Comparison of ENCODE assay signal across 24 mouse cellular contexts in genomic region chr10:114913971-114914370, GRCm38 (mm10).
DNase-seq lines count a peak whose midpoint lies in the region; ATAC-seq and TF ChIP-seq lines count a peak whose summit lies in the region.
"Had no signal": no experiment of that assay in that cellular context is flagged by ENCODE, and none has a peak within 500 bp of the region (broad histone marks: within the 10 kb centered on the region; RNA-seq: fewer than 3 reads in every experiment).

No protein-coding gene starts in this region.

- H3K4me2 ChIP-seq in midbrain, postnatal 0 days (ENCODE audit: low read depth, low read length, poor library complexity, severe bottlenecking), result no peak overlapping the region
- no peak overlapping the region for H3K4me2 ChIP-seq in midbrain, embryonic 16.5 days (ENCODE audit: low read length)
- H3K4me2 ChIP-seq in kidney, embryonic 15.5 days, result no peak overlapping the region
- H3K4me2 ChIP-seq: embryonic facial prominence, embryonic 13.5 days; forebrain, embryonic 13.5 days; heart, embryonic 15.5 days; liver, embryonic 15.5 days had no signal

- no peak overlapping the region for H3K9ac ChIP-seq in midbrain, postnatal 0 days (replicated peaks; ENCODE audit: low read length, poor library complexity, severe bottlenecking)
- H3K9ac ChIP-seq in midbrain, embryonic 16.5 days (ENCODE audit: low read depth, low read length), result no peak overlapping the region
- no peak overlapping the region for H3K9ac ChIP-seq in kidney, embryonic 15.5 days
- H3K9ac ChIP-seq: embryonic facial prominence, embryonic 13.5 days; forebrain, embryonic 13.5 days; heart, embryonic 15.5 days; liver, embryonic 15.5 days had no signal

- H3K9me3 ChIP-seq in midbrain, postnatal 0 days (ENCODE audit: low read length), result no peaks in the 10 kb centered on the region
- H3K9me3 ChIP-seq in midbrain, embryonic 16.5 days (replicated peaks; ENCODE audit: control insufficient read depth, low read length, poor library complexity, severe bottlenecking), result no peaks in the 10 kb centered on the region; the same call in 1 of the 2 replicates
- no peaks in the 10 kb centered on the region for H3K9me3 ChIP-seq in kidney, embryonic 15.5 days (replicated peaks)
- H3K9me3 ChIP-seq: embryonic facial prominence, embryonic 13.5 days; forebrain, embryonic 13.5 days; heart, embryonic 15.5 days; limb, embryonic 10.5 days; liver, embryonic 15.5 days had no signal

- no peak; the same call in 1 of the 2 replicates for ATAC-seq in midbrain, postnatal 0 days (ENCODE audit: low FRiP score)
- ATAC-seq in midbrain, embryonic 16.5 days, result no peak
- no peak for ATAC-seq in kidney, embryonic 15.5 days (replicated peaks; ENCODE audit: low FRiP score)
- ATAC-seq in megakaryocyte-erythroid progenitor cell, adult 5-6 weeks (replicated peaks; ENCODE audit: low FRiP score, low TSS enrichment, poor library complexity, severe bottlenecking), result no peak
- no peak for ATAC-seq in CD4-positive, CD25-positive, alpha-beta regulatory T cell, adult 4 months
- ATAC-seq: activated CD4-positive, CD25-positive, alpha-beta regulatory T cell, adult 4 months; forebrain, embryonic 13.5 days had no signal

- H3K27ac ChIP-seq in midbrain, postnatal 0 days (ENCODE audit: low read depth, low read length), result no peak overlapping the region
- no peak overlapping the region for H3K27ac ChIP-seq in midbrain, embryonic 16.5 days (ENCODE audit: low read length)
- H3K27ac ChIP-seq in kidney, embryonic 15.5 days, result no peak overlapping the region
- H3K27ac ChIP-seq: embryonic facial prominence, embryonic 13.5 days; forebrain, embryonic 13.5 days; heart, embryonic 15.5 days; left cerebral cortex, adult 2 months; limb, embryonic 10.5 days; liver, embryonic 15.5 days had no signal

- H3K36me3 ChIP-seq in midbrain, postnatal 0 days (ENCODE audit: insufficient read depth, low read length), result no peaks in the 10 kb centered on the region
- H3K36me3 ChIP-seq in midbrain, embryonic 16.5 days (ENCODE audit: control insufficient read depth, insufficient read depth, low read length), result no peaks in the 10 kb centered on the region
- H3K36me3 ChIP-seq in kidney, embryonic 15.5 days, result no peaks in the 10 kb centered on the region
- H3K36me3 ChIP-seq: embryonic facial prominence, embryonic 13.5 days; heart, embryonic 15.5 days; limb, embryonic 10.5 days; liver, embryonic 15.5 days had no signal

- DNase-seq in midbrain, postnatal 0 days (ENCODE audit: low spot score), result peak; percentile 43
- DNase-seq in cerebellum, adult 11-12 months, result peak; percentile 89
- DNase-seq in cerebellum, adult 9-11 months, result peak; percentile 92
- DNase-seq: adrenal gland, adult 8-10 months; embryo, embryonic 11 days; heart, postnatal 4 days; kidney, adult 11 months; kidney, postnatal 4 days; liver; lung, postnatal 4 days; right cerebral cortex, postnatal 25 days; thymus, postnatal 25 days had no signal

- H3K27me3 ChIP-seq in midbrain, postnatal 0 days (ENCODE audit: insufficient read depth, low read length), result no peaks in the 10 kb centered on the region
- H3K27me3 ChIP-seq in midbrain, embryonic 16.5 days (ENCODE audit: control insufficient read depth, insufficient read depth, low read depth, low read length), result no peaks in the 10 kb centered on the region
- H3K27me3 ChIP-seq in kidney, embryonic 15.5 days, result no peaks in the 10 kb centered on the region
- H3K27me3 ChIP-seq: embryonic facial prominence, embryonic 13.5 days; forebrain, embryonic 13.5 days; heart, embryonic 15.5 days; liver, embryonic 15.5 days had no signal

- no peak overlapping the region for H3K4me3 ChIP-seq in midbrain, postnatal 0 days (ENCODE audit: low read depth, low read length)
- no peak overlapping the region for H3K4me3 ChIP-seq in midbrain, embryonic 16.5 days (ENCODE audit: low read depth, low read length)
- H3K4me3 ChIP-seq in kidney, embryonic 15.5 days (replicated peaks), result no peak overlapping the region
- H3K4me3 ChIP-seq: embryonic facial prominence, embryonic 13.5 days; erythroblast, embryonic 14.5 days; forebrain, embryonic 13.5 days; heart, embryonic 15.5 days; left cerebral cortex, adult 2 months; limb, embryonic 10.5 days; liver, embryonic 15.5 days had no signal

- no peaks in the 10 kb centered on the region for H3K4me1 ChIP-seq in midbrain, postnatal 0 days (ENCODE audit: insufficient read depth, low read length)
- no peaks in the 10 kb centered on the region for H3K4me1 ChIP-seq in midbrain, embryonic 16.5 days (ENCODE audit: control insufficient read depth, insufficient read depth, low read length)
- H3K4me1 ChIP-seq in kidney, embryonic 15.5 days, result no peaks in the 10 kb centered on the region
- H3K4me1 ChIP-seq: embryonic facial prominence, embryonic 13.5 days; forebrain, embryonic 13.5 days; heart, embryonic 15.5 days; limb, embryonic 10.5 days; liver, embryonic 15.5 days had no signal

- 81% methylated on average over 3 of the region's 3 CpGs for WGBS in midbrain, postnatal 0 days
- WGBS in midbrain, embryonic 16.5 days, result 83% methylated on average over 3 of the region's 3 CpGs
- WGBS in kidney, embryonic 15.5 days, result 40% methylated on average over 3 of the region's 3 CpGs

- TF ChIP-seq CTCF in midbrain, postnatal 0 days (IDR thresholded peaks at IDR 0.05), result no peak
